Mouse (Mus musculus): Measurements from ENCODE around the gene Gm49337. TPM values are rescaled to one million over a fixed set of nuclear protein-coding genes. Genes with fewer than 3 reads are reported as not detected.

The Gm49337 gene
- not detected for polyA plus RNA-seq (2014; fragmentation: Illumina TruSeq; extraction: RNeasy Lipid Tissue Mini Kit (QIAGEN cat#74804); ENCODE audit: low read depth, low replicate concordance)

GRCm38 (mm10) chr4:116173072-116173471 lies at the start of gene Gm49337, which contains the start of gene 1700042G07Rik:
TSS of gene Gm49337 (plus strand) at chr4:116173384.
TSS of gene 1700042G07Rik (plus strand) at chr4:116173372.

GRCm38 (mm10) chr4:116123602-116124519 lies 49.3 kb upstream of the Gm49337 start, which contains the start of the genes Rad54l and Pomgnt1:
TSS of gene Rad54l (minus strand) at chr4:116123690.
TSS of gene Pomgnt1 (plus strand) at chr4:116123840.

GRCm38 (mm10) chr4:116151238-116151637 lies 21.9 kb upstream of the Gm49337 start, which contains the start of gene Lurap1:
TSS of gene Lurap1 (minus strand) at chr4:116151338.

GRCm38 (mm10) chr4:116167404-116167803 lies 5.8 kb upstream of the Gm49337 start, which contains the start of gene Tspan1:
TSS of gene Tspan1 (minus strand) at chr4:116167601.

GRCm38 (mm10) chr4:116221140-116221851 lies 48.1 kb downstream of the Gm49337 start, which contains the start of gene Pik3r3:
TSS of gene Pik3r3 (plus strand) at chr4:116221618.

Other genes starting within 250 kb of the Gm49337 start
- not detected for gene Dmbx1, start 233.5 kb upstream of the Gm49337 start, polyA plus RNA-seq (2014; fragmentation: Illumina TruSeq; extraction: RNeasy Lipid Tissue Mini Kit (QIAGEN cat#74804); ENCODE audit: low read depth, low replicate concordance)
- gene Faah, start 155.5 kb upstream of the Gm49337 start, polyA plus RNA-seq (2014; fragmentation: Illumina TruSeq; extraction: RNeasy Lipid Tissue Mini Kit (QIAGEN cat#74804); ENCODE audit: low read depth, low replicate concordance), result 25.8 TPM
- gene Nsun4, start 119.5 kb upstream of the Gm49337 start, polyA plus RNA-seq (2014; fragmentation: Illumina TruSeq; extraction: RNeasy Lipid Tissue Mini Kit (QIAGEN cat#74804); ENCODE audit: low read depth, low replicate concordance), result 10.8 TPM
- 397 TPM for gene Uqcrh, start 98.3 kb upstream of the Gm49337 start, polyA plus RNA-seq (2014; fragmentation: Illumina TruSeq; extraction: RNeasy Lipid Tissue Mini Kit (QIAGEN cat#74804); ENCODE audit: low read depth, low replicate concordance)
- gene Lrrc41, start 98.1 kb upstream of the Gm49337 start, polyA plus RNA-seq (2014; fragmentation: Illumina TruSeq; extraction: RNeasy Lipid Tissue Mini Kit (QIAGEN cat#74804); ENCODE audit: low read depth, low replicate concordance), result 5.2 TPM
- not detected for gene Rad54l, start 49.7 kb upstream of the Gm49337 start, polyA plus RNA-seq (2014; fragmentation: Illumina TruSeq; extraction: RNeasy Lipid Tissue Mini Kit (QIAGEN cat#74804); ENCODE audit: low read depth, low replicate concordance)
- gene Pomgnt1, start 49.5 kb upstream of the Gm49337 start, polyA plus RNA-seq (2014; fragmentation: Illumina TruSeq; extraction: RNeasy Lipid Tissue Mini Kit (QIAGEN cat#74804); ENCODE audit: low read depth, low replicate concordance), result 4.5 TPM
- gene Lurap1, start 22.0 kb upstream of the Gm49337 start, polyA plus RNA-seq (2014; fragmentation: Illumina TruSeq; extraction: RNeasy Lipid Tissue Mini Kit (QIAGEN cat#74804); ENCODE audit: low read depth, low replicate concordance), result 0.21 TPM
- gene Tspan1, start 5.8 kb upstream of the Gm49337 start, polyA plus RNA-seq (2014; fragmentation: Illumina TruSeq; extraction: RNeasy Lipid Tissue Mini Kit (QIAGEN cat#74804); ENCODE audit: low read depth, low replicate concordance), result not detected
- gene 1700042G07Rik, start within 50 bp of the Gm49337 start, polyA plus RNA-seq (2014; fragmentation: Illumina TruSeq; extraction: RNeasy Lipid Tissue Mini Kit (QIAGEN cat#74804); ENCODE audit: low read depth, low replicate concordance), result not detected
- gene Pik3r3, start 48.2 kb downstream of the Gm49337 start, polyA plus RNA-seq (2014; fragmentation: Illumina TruSeq; extraction: RNeasy Lipid Tissue Mini Kit (QIAGEN cat#74804); ENCODE audit: low read depth, low replicate concordance), result 2.2 TPM